Mouse (Mus musculus) kidney, adult 2 months (tissue): ENCODE measurements around the gene Frat2. TPM values are rescaled to one million over a fixed set of nuclear protein-coding genes. Genes with fewer than 3 reads are reported as not detected.
"Not testable (repeated sequence)": the region's sequence is repeated elsewhere in the genome, so short reads cannot be mapped to it uniquely, and the experiment has no call there.

Experiments
- DNase-seq: peaks from one replicate; pipeline ENCODE4 v3.0.0; 2021
- H3K27ac ChIP-seq: fragments of 200-500 bp; 2 replicates; pipeline ENCODE4 v1.5.1; 2012; ENCODE audit warnings: low read depth, low read length, control low read depth, inconsistent platforms; ENCODE audit not compliant: insufficient read depth
- H3K27me3 ChIP-seq: fragments of 200-500 bp; replicated peaks from 2 replicates; pipeline ENCODE4 v1.6.1; 2012; ENCODE audit warnings: mild to moderate bottlenecking, moderate library complexity, low read length, inconsistent platforms; ENCODE audit not compliant: control insufficient read depth, insufficient read depth
- H3K36me3 ChIP-seq: fragments of 200-500 bp; 2 replicates; pipeline ENCODE4 v1.6.1; 2012; ENCODE audit warnings: mild to moderate bottlenecking, moderate library complexity, low read length, inconsistent platforms; ENCODE audit not compliant: control insufficient read depth, insufficient read depth
- H3K4me1 ChIP-seq: fragments of 200-500 bp; 2 replicates; pipeline ENCODE4 v1.6.1; 2011; ENCODE audit warnings: low read length; ENCODE audit not compliant: control insufficient read depth, insufficient read depth
- H3K4me3 ChIP-seq: fragments of 200-500 bp; 2 replicates; pipeline ENCODE4 v1.5.1; 2011; ENCODE audit warnings: mild to moderate bottlenecking, low read depth, low read length, control low read depth; ENCODE audit not compliant: insufficient read depth
- CTCF ChIP-seq: fragments of 200-500 bp; conservative IDR thresholded peaks from 2 replicates; pipeline ENCODE4 v1.5.1; 2011; ENCODE audit warnings: low read depth, mild to moderate bottlenecking, control low read depth, low read length, moderate library complexity, mixed read lengths; ENCODE audit not compliant: insufficient read depth, insufficient read length
- POLR2A ChIP-seq: fragments of 200-500 bp; IDR thresholded peaks from one replicate; pipeline ENCODE4 v1.6.1; 2011; ENCODE audit warnings: low read depth, low read length, control low read depth
- WGBS: fragments of 180-500 bp; shearing (Covaris S2); methylation state at CpG from one replicate; pipeline ENCODE4 v1.1.7; 2018; 5-methylcytosine and 5-hydroxymethylcytosine counted together
- polyA plus RNA-seq: library from polyadenylated mRNA; depleted of rRNA; stranded (reverse); fragments of >200 nt; gene quantifications from 2 replicates; pipeline ENCODE4 v1.2.3, GENCODE M21; 2012

Gene Frat2
- polyA plus RNA-seq, 1 experiment = 1.4 TPM

- Histone ChIP-seq H3K4me1 (no peaks in the 10 kb centered on the region), H3K27ac (no peak overlapping the region), H3K4me3 (no peak overlapping the region), H3K27me3 (no peaks in the 10 kb centered on the region), H3K36me3 (no peaks in the 10 kb centered on the region)
- TF ChIP-seq POLR2A = no peak
- TF ChIP-seq CTCF = no peak
- 82% methylated on average over 5 of the region's 5 CpGs for WGBS
- no peak for DNase-seq
Measured at GRCm38 (mm10) chr19:41857086-41857762, 9.3 kb upstream of the Frat2 start.

DNA sequence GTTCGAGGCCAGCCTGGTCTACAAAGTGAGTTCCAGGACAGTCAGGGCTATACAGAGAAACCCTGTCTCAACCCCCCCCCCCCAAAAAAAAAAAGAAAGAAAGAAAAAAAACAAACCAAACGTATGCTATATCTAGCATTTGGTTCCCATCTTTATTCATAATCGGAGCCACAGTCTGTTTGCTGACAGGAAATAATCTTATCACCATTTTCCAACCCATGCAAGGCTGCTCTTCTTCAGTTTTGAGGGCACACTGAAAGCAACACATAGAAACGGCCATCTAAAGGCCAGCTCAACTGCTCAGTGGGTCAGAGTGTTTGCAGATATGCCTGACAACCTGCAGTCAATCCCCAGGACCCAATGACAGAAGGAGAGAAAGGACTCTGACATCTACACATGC is 4.5 kb upstream of the Frat2 start:
- H3K4me1 ChIP-seq = no peaks in the 10 kb centered on the region
- 84% methylated on average over 4 of the region's 4 CpGs for WGBS
- no peak for TF ChIP-seq POLR2A
- no peak for TF ChIP-seq CTCF
- no peak overlapping the region for H3K4me3 ChIP-seq
- no peak for DNase-seq
- H3K27me3 ChIP-seq = no peaks in the 10 kb centered on the region
- no peak overlapping the region for H3K27ac ChIP-seq
- H3K36me3 ChIP-seq = no peaks in the 10 kb centered on the region

DNA sequence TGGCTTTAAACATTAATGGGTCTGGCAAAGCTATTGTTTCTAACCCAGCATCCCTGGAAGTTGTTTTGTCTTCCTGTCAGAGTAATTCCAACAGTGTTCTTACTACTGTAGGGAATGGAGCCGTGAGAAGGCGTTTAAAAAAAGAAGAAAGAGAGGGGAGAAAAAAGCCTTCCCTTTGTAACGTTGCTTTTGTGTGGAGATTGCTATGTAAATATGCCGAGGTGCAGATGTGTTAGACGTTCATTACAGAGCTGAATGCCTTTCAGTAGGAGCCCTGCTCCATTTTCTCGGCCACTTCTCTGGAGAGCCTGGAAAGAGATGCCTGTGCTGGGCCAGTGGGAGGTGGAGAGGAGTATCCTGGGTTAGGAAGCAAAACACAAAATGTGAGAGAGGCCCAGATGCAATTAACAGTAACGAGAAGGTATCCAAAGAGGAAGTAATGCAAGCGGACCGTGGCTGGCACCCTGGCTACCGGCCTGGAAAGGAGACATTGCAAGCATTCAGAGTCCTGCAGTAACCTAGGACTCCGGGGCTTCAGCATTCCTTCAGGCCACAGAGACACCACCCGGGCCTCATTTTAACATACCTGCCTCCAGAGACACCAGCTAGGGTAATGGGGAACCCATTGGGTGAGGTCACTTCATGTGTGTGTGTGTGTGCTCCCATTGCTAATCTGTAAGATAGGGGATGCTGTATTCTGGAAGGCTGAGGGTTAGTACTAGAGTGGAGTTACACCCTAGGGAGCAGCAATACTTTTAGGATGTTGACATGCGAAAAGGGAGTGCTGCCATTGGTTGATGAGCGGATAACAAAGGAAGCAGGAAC is 3.0 kb upstream of the Frat2 start:
- DNase-seq = no peak

GRCm38 (mm10) chr19:41850021-41850718 is 2.2 kb upstream of the Frat2 start:
- H3K27ac ChIP-seq = no peak overlapping the region
- H3K27me3 ChIP-seq = no peaks in the 10 kb centered on the region
- H3K4me3 ChIP-seq = no peak overlapping the region
- TF ChIP-seq POLR2A (no peak), CTCF (no peak)
- 40% methylated on average over 6 of the region's 6 CpGs for WGBS
- H3K4me1 ChIP-seq = no peaks in the 10 kb centered on the region
- no peaks in the 10 kb centered on the region for H3K36me3 ChIP-seq
- DNase-seq = no peak

More for the DNA sequence above, 3.0 kb upstream of the Frat2 start:
- no peaks in the 10 kb centered on the region for H3K27me3 ChIP-seq
- no peaks in the 10 kb centered on the region for H3K4me1 ChIP-seq
- H3K4me3 ChIP-seq = no peak overlapping the region
- no peak overlapping the region for H3K27ac ChIP-seq
- 29% methylated on average over 14 of the region's 14 CpGs for WGBS
- TF ChIP-seq CTCF (no peak), POLR2A (no peak)
- no peaks in the 10 kb centered on the region for H3K36me3 ChIP-seq

- not testable (repeated sequence) for H3K36me3 ChIP-seq, H3K4me1 ChIP-seq, H3K27me3 ChIP-seq, DNase-seq, H3K27ac ChIP-seq
- peak overlapping the region; percentile 83 for H3K4me3 ChIP-seq
- WGBS = under 1% methylated on average over 53 of the region's 53 CpGs
Measured at GRCm38 (mm10) chr19:41847614-41847991, 329 bp downstream of the Frat2 start.

GRCm38 (mm10) chr19:41847091-41847581 is 796 bp downstream of the Frat2 start:
- no peak for TF ChIP-seq CTCF
- TF ChIP-seq POLR2A = no peak
- WGBS = under 1% methylated on average over 64 of the region's 64 CpGs
- DNase-seq = peak; percentile 44
- no peak overlapping the region for H3K27ac ChIP-seq
- no peaks in the 10 kb centered on the region for H3K36me3 ChIP-seq
- H3K4me3 ChIP-seq = peak overlapping the region; percentile 83
- no peaks in the 10 kb centered on the region for H3K4me1 ChIP-seq
- no peaks in the 10 kb centered on the region for H3K27me3 ChIP-seq
